Mouse (Mus musculus): Measurements from ENCODE around the gene Ern1. TPM values are rescaled to one million over a fixed set of nuclear protein-coding genes. Genes with fewer than 3 reads are reported as not detected.

Gene Ern1
- polyA plus RNA-seq, 1 experiment from 2014 or later: 4.7 TPM

- no peak overlapping the region for H3K27ac ChIP-seq (ENCODE audit: low read length)
- no peaks in the 10 kb centered on the region for H3K9me3 ChIP-seq (replicated peaks; ENCODE audit: control insufficient read depth, low read length)
- no peaks in the 10 kb centered on the region for H3K36me3 ChIP-seq (ENCODE audit: control insufficient read depth, insufficient read depth)
- H3K4me2 ChIP-seq (ENCODE audit: low read depth, low read length): no peak overlapping the region
- H3K27me3 ChIP-seq (ENCODE audit: control insufficient read depth, insufficient read depth, low read length): no peaks in the 10 kb centered on the region
- ATAC-seq (replicated peaks; ENCODE audit: extremely low read depth, insufficient read depth, low FRiP score): peak; percentile 58
- H3K4me1 ChIP-seq (ENCODE audit: control insufficient read depth, insufficient read depth, low read length): no peaks in the 10 kb centered on the region; the same call in 1 of the 2 replicates
- WGBS: 39% methylated on average over 4 of the region's 4 CpGs
- no peak overlapping the region for H3K4me3 ChIP-seq (ENCODE audit: low read length)
- no peak overlapping the region for H3K9ac ChIP-seq (ENCODE audit: low read length)
Measured at GRCm38 (mm10) chr11:106418622-106419196, 68.9 kb downstream of the Ern1 start.

GRCm38 (mm10) chr11:106417860-106418259, 69.8 kb downstream of the Ern1 start:
- no peak for ATAC-seq (replicated peaks; ENCODE audit: extremely low read depth, insufficient read depth, low FRiP score)
- Histone ChIP-seq H3K9me3 (replicated peaks; ENCODE audit: control insufficient read depth, low read length) (no peaks in the 10 kb centered on the region), H3K9ac (ENCODE audit: low read length) (no peak overlapping the region), H3K36me3 (ENCODE audit: control insufficient read depth, insufficient read depth) (no peaks in the 10 kb centered on the region), H3K4me3 (ENCODE audit: low read length) (no peak overlapping the region), H3K4me2 (ENCODE audit: low read depth, low read length) (no peak overlapping the region), H3K27me3 (ENCODE audit: control insufficient read depth, insufficient read depth, low read length) (no peaks in the 10 kb centered on the region), H3K4me1 (ENCODE audit: control insufficient read depth, insufficient read depth, low read length) (no peaks in the 10 kb centered on the region; the same call in 1 of the 2 replicates), H3K27ac (ENCODE audit: low read length) (no peak overlapping the region)
- WGBS: 83% methylated on average over 2 of the region's 2 CpGs

GRCm38 (mm10) chr11:106416331-106416730, 71.3 kb downstream of the Ern1 start:
- Histone ChIP-seq H3K27me3 (ENCODE audit: control insufficient read depth, insufficient read depth, low read length) (no peaks in the 10 kb centered on the region), H3K4me1 (ENCODE audit: control insufficient read depth, insufficient read depth, low read length) (no peaks in the 10 kb centered on the region; the same call in 1 of the 2 replicates), H3K9ac (ENCODE audit: low read length) (no peak overlapping the region), H3K4me2 (ENCODE audit: low read depth, low read length) (no peak overlapping the region), H3K4me3 (ENCODE audit: low read length) (no peak overlapping the region), H3K36me3 (ENCODE audit: control insufficient read depth, insufficient read depth) (no peaks in the 10 kb centered on the region), H3K27ac (ENCODE audit: low read length) (no peak overlapping the region), H3K9me3 (replicated peaks; ENCODE audit: control insufficient read depth, low read length) (no peaks in the 10 kb centered on the region)
- WGBS: 64% methylated on average over 3 of the region's 3 CpGs
- no peak for ATAC-seq (replicated peaks; ENCODE audit: extremely low read depth, insufficient read depth, low FRiP score)

GRCm38 (mm10) chr11:106412641-106413360, 74.9 kb downstream of the Ern1 start:
- H3K27me3 ChIP-seq (ENCODE audit: control insufficient read depth, insufficient read depth, low read length): no peaks in the 10 kb centered on the region
- H3K4me3 ChIP-seq (ENCODE audit: low read length): no peak overlapping the region
- H3K27ac ChIP-seq (ENCODE audit: low read length): no peak overlapping the region
- H3K4me2 ChIP-seq (ENCODE audit: low read depth, low read length): no peak overlapping the region
- no peaks in the 10 kb centered on the region; the same call in 1 of the 2 replicates for H3K4me1 ChIP-seq (ENCODE audit: control insufficient read depth, insufficient read depth, low read length)
- ATAC-seq (replicated peaks; ENCODE audit: extremely low read depth, insufficient read depth, low FRiP score): no peak
- no peak overlapping the region for H3K9ac ChIP-seq (ENCODE audit: low read length)
- no peaks in the 10 kb centered on the region for H3K9me3 ChIP-seq (replicated peaks; ENCODE audit: control insufficient read depth, low read length)
- H3K36me3 ChIP-seq (ENCODE audit: control insufficient read depth, insufficient read depth): peaks cover 2% of the 10 kb centered on the region; the same call in 1 of the 2 replicates
- 82% methylated on average over 3 of the region's 3 CpGs for WGBS

GRCm38 (mm10) chr11:106411157-106411556, 76.5 kb downstream of the Ern1 start:
- Histone ChIP-seq H3K4me3 (ENCODE audit: low read length) (no peak overlapping the region), H3K4me1 (ENCODE audit: control insufficient read depth, insufficient read depth, low read length) (no peaks in the 10 kb centered on the region; the same call in 1 of the 2 replicates), H3K9ac (ENCODE audit: low read length) (no peak overlapping the region), H3K9me3 (replicated peaks; ENCODE audit: control insufficient read depth, low read length) (no peaks in the 10 kb centered on the region), H3K27ac (ENCODE audit: low read length) (no peak overlapping the region), H3K27me3 (ENCODE audit: control insufficient read depth, insufficient read depth, low read length) (no peaks in the 10 kb centered on the region), H3K4me2 (ENCODE audit: low read depth, low read length) (no peak overlapping the region), H3K36me3 (ENCODE audit: control insufficient read depth, insufficient read depth) (peaks cover 6% of the 10 kb centered on the region; the same call in 1 of the 2 replicates)
- no peak for ATAC-seq (replicated peaks; ENCODE audit: extremely low read depth, insufficient read depth, low FRiP score)
- WGBS: 70% methylated on average over 2 of the region's 2 CpGs

GRCm38 (mm10) chr11:106410507-106410906, 77.1 kb downstream of the Ern1 start:
- no peak for ATAC-seq (replicated peaks; ENCODE audit: extremely low read depth, insufficient read depth, low FRiP score)
- Histone ChIP-seq H3K27ac (ENCODE audit: low read length) (no peak overlapping the region), H3K4me2 (ENCODE audit: low read depth, low read length) (no peak overlapping the region), H3K9me3 (replicated peaks; ENCODE audit: control insufficient read depth, low read length) (no peaks in the 10 kb centered on the region), H3K9ac (ENCODE audit: low read length) (no peak overlapping the region), H3K36me3 (ENCODE audit: control insufficient read depth, insufficient read depth) (peaks cover 8% of the 10 kb centered on the region), H3K27me3 (ENCODE audit: control insufficient read depth, insufficient read depth, low read length) (no peaks in the 10 kb centered on the region), H3K4me3 (ENCODE audit: low read length) (no peak overlapping the region), H3K4me1 (ENCODE audit: control insufficient read depth, insufficient read depth, low read length) (no peaks in the 10 kb centered on the region)
- WGBS: 79% methylated on average over 3 of the region's 3 CpGs

- Histone ChIP-seq H3K27me3 (ENCODE audit: control insufficient read depth, insufficient read depth, low read length) (no peaks in the 10 kb centered on the region), H3K4me2 (ENCODE audit: low read depth, low read length) (no peak overlapping the region), H3K4me3 (ENCODE audit: low read length) (no peak overlapping the region), H3K9ac (ENCODE audit: low read length) (no peak overlapping the region), H3K4me1 (ENCODE audit: control insufficient read depth, insufficient read depth, low read length) (no peaks in the 10 kb centered on the region), H3K27ac (ENCODE audit: low read length) (no peak overlapping the region), H3K36me3 (ENCODE audit: control insufficient read depth, insufficient read depth) (peaks cover 11% of the 10 kb centered on the region), H3K9me3 (replicated peaks; ENCODE audit: control insufficient read depth, low read length) (no peaks in the 10 kb centered on the region)
- no peak for ATAC-seq (replicated peaks; ENCODE audit: extremely low read depth, insufficient read depth, low FRiP score)
- 72% methylated on average over 4 of the region's 4 CpGs for WGBS
Measured at GRCm38 (mm10) chr11:106410011-106410410, 77.6 kb downstream of the Ern1 start.

GRCm38 (mm10) chr11:106398481-106398880, 89.2 kb downstream of the Ern1 start:
- no peak for ATAC-seq (replicated peaks; ENCODE audit: extremely low read depth, insufficient read depth, low FRiP score)
- 91% methylated on average over 8 of the region's 8 CpGs for WGBS
- H3K4me1 ChIP-seq (ENCODE audit: control insufficient read depth, insufficient read depth, low read length): no peaks in the 10 kb centered on the region
- no peaks in the 10 kb centered on the region for H3K9me3 ChIP-seq (replicated peaks; ENCODE audit: control insufficient read depth, low read length)
- H3K4me2 ChIP-seq (ENCODE audit: low read depth, low read length): no peak overlapping the region
- H3K27ac ChIP-seq (ENCODE audit: low read length): no peak overlapping the region
- H3K9ac ChIP-seq (ENCODE audit: low read length): no peak overlapping the region
- H3K4me3 ChIP-seq (ENCODE audit: low read length): no peak overlapping the region
- no peaks in the 10 kb centered on the region for H3K27me3 ChIP-seq (ENCODE audit: control insufficient read depth, insufficient read depth, low read length)
- H3K36me3 ChIP-seq (ENCODE audit: control insufficient read depth, insufficient read depth): peaks cover 17% of the 10 kb centered on the region

- Histone ChIP-seq H3K4me3 (ENCODE audit: low read length) (no peak overlapping the region), H3K36me3 (ENCODE audit: control insufficient read depth, insufficient read depth) (peaks cover 9% of the 10 kb centered on the region), H3K4me1 (ENCODE audit: control insufficient read depth, insufficient read depth, low read length) (no peaks in the 10 kb centered on the region), H3K27me3 (ENCODE audit: control insufficient read depth, insufficient read depth, low read length) (no peaks in the 10 kb centered on the region), H3K4me2 (ENCODE audit: low read depth, low read length) (no peak overlapping the region), H3K27ac (ENCODE audit: low read length) (no peak overlapping the region), H3K9ac (ENCODE audit: low read length) (no peak overlapping the region), H3K9me3 (replicated peaks; ENCODE audit: control insufficient read depth, low read length) (no peaks in the 10 kb centered on the region)
- 82% methylated on average over 3 of the region's 3 CpGs for WGBS
- no peak for ATAC-seq (replicated peaks; ENCODE audit: extremely low read depth, insufficient read depth, low FRiP score)
Measured at GRCm38 (mm10) chr11:106397656-106398055, 90.0 kb downstream of the Ern1 start.
